Mouse (Mus musculus): ENCODE measurements around the gene Tulp4. TPM values are rescaled to one million over a fixed set of nuclear protein-coding genes. Genes with fewer than 3 reads are reported as not detected.

Tulp4 gene
- total RNA-seq, 1 experiment: 59.5 TPM

DNA sequence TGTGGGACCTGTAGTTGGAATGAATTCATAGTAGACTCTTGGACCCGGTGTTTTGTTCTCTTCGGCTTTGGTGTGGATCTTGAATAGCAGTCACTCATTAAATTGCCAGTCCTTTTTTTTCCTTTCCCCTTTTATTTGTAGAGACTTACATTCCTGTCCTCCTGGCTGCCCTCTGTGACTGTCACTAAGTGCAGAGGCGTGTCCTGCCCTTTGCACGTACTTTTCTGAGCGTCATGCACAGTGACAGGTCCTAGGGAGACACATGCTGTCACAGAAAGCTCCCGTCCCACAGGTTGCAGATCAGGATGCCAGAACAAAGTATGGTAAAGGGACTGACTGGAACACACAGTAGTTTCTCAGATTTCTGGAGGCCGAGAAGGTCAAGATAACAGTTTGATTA is 91.3 kb downstream of the Tulp4 start:
- in situ Hi-C loops (cut with MboI; ENCODE audit: low sequenced_read_pairs in 2 of 2, unreplicated experiment in 2 of 2): no loop called here
- no peak for DNase-seq (ENCODE audit: low read depth, low spot score)
- H3K27ac ChIP-seq (ENCODE audit: insufficient read depth, low read depth, low read length, poor library complexity, severe bottlenecking): no peak overlapping the region
- H3K4me3 ChIP-seq (ENCODE audit: insufficient read depth in 1 of 2, low read depth in 1 of 2, low read length in 2 of 2, poor library complexity in 1 of 2, severe bottlenecking in 1 of 2): no peak overlapping the region
- no peak overlapping the region for H3K9ac ChIP-seq (ENCODE audit: insufficient read depth, low read depth, low read length, poor library complexity, severe bottlenecking)
- TF ChIP-seq ZC3H11A (IDR thresholded peaks at IDR 0.05; ENCODE audit: borderline replicate concordance, low read depth, low read length) (no peak), MAFK (IDR thresholded peaks at IDR 0.05; ENCODE audit: insufficient read depth, low read depth, low read length) (no peak), HCFC1 (IDR thresholded peaks at IDR 0.05; ENCODE audit: borderline replicate concordance, insufficient read depth, low read length) (no peak), ZNF384 (IDR thresholded peaks at IDR 0.05; ENCODE audit: low read depth, low read length) (no peak), CHD2 (IDR thresholded peaks at IDR 0.05; ENCODE audit: low read depth, low read length) (no peak)
- H3K36me3 ChIP-seq (ENCODE audit: control insufficient read depth, insufficient read depth, low read length, poor library complexity, severe bottlenecking): no peaks in the 10 kb centered on the region; the same call in 1 of the 2 replicates
- H3K9me3 ChIP-seq (ENCODE audit: control insufficient read depth, insufficient read depth, low read depth, low read length): no peaks in the 10 kb centered on the region
- H3K4me1 ChIP-seq (ENCODE audit: control insufficient read depth in 2 of 2, insufficient read depth in 2 of 2, low read length in 2 of 2, poor library complexity in 1 of 2): peaks cover 0 to 2% of the 10 kb centered on the region in 2 experiments; a peak in 1 of 4 replicates

DNA sequence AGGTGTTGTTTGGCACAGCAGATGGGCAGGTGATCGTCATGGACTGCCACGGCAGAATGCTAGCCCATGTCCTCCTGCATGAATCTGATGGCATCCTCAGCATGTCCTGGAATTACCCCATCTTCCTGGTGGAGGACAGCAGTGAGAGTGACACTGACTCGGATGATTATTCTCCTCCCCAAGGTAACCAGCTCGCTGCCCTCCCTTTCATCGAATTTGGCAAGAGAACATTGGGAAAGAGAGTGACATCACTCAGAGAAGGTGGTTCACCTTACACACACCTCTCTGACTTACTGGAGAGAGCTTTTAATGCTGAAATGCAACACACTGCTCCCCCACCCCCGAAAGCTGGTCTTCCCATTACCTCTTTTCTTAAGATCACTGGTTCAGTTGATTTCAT is 92.4 kb downstream of the Tulp4 start:
- TF ChIP-seq MAFK (IDR thresholded peaks at IDR 0.05; ENCODE audit: insufficient read depth, low read depth, low read length): no peak
- no peak for TF ChIP-seq ZNF384 (IDR thresholded peaks at IDR 0.05; ENCODE audit: low read depth, low read length)
- TF ChIP-seq ZC3H11A (IDR thresholded peaks at IDR 0.05; ENCODE audit: borderline replicate concordance, low read depth, low read length): no peak
- TF ChIP-seq HCFC1 (IDR thresholded peaks at IDR 0.05; ENCODE audit: borderline replicate concordance, insufficient read depth, low read length): no peak
- TF ChIP-seq CHD2 (IDR thresholded peaks at IDR 0.05; ENCODE audit: low read depth, low read length): no peak
- no peak overlapping the region for H3K27ac ChIP-seq (ENCODE audit: insufficient read depth, low read depth, low read length, poor library complexity, severe bottlenecking)
- H3K4me3 ChIP-seq (ENCODE audit: insufficient read depth in 1 of 2, low read depth in 1 of 2, low read length in 2 of 2, poor library complexity in 1 of 2, severe bottlenecking in 1 of 2): no peak overlapping the region
- H3K4me1 ChIP-seq (ENCODE audit: control insufficient read depth in 2 of 2, insufficient read depth in 2 of 2, low read length in 2 of 2, poor library complexity in 1 of 2): peaks cover 4 to 8% of the 10 kb centered on the region in 2 experiments; a peak in 2 of 4 replicates
- no peaks in the 10 kb centered on the region; the same call in 1 of the 2 replicates for H3K36me3 ChIP-seq (ENCODE audit: control insufficient read depth, insufficient read depth, low read length, poor library complexity, severe bottlenecking)
- DNase-seq (ENCODE audit: low read depth, low spot score): no peak
- H3K9ac ChIP-seq (ENCODE audit: insufficient read depth, low read depth, low read length, poor library complexity, severe bottlenecking): no peak overlapping the region
- H3K9me3 ChIP-seq (ENCODE audit: control insufficient read depth, insufficient read depth, low read depth, low read length): no peaks in the 10 kb centered on the region
- in situ Hi-C loops (cut with MboI; ENCODE audit: low sequenced_read_pairs in 2 of 2, unreplicated experiment in 2 of 2): no loop called here

DNA sequence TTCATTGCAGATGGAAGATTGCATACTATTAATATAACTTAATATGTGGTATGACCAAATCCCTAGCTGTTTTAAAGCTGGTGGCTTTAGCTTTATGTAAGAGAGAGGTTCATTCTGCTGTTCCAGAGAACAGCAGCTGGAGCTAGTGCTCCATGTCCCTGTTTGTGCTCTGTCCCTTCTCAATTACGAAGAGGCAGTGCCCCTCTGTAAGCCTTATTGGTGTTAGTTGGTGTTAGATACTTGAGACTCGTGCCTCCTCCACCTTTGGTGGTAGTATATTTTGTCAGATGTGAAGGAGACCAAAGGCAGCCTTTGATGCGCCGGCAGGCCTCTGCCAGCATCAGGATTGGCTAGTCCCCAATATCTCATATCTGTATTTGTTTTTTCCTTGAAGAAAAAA is 92.9 kb downstream of the Tulp4 start:
- Histone ChIP-seq H3K4me3 (ENCODE audit: insufficient read depth in 1 of 2, low read depth in 1 of 2, low read length in 2 of 2, poor library complexity in 1 of 2, severe bottlenecking in 1 of 2) (no peak overlapping the region), H3K4me1 (ENCODE audit: control insufficient read depth in 2 of 2, insufficient read depth in 2 of 2, low read length in 2 of 2, poor library complexity in 1 of 2) (peaks cover 4 to 8% of the 10 kb centered on the region in 2 experiments; a peak in 2 of 4 replicates), H3K9me3 (ENCODE audit: control insufficient read depth, insufficient read depth, low read depth, low read length) (no peaks in the 10 kb centered on the region), H3K27ac (ENCODE audit: insufficient read depth, low read depth, low read length, poor library complexity, severe bottlenecking) (no peak overlapping the region), H3K9ac (ENCODE audit: insufficient read depth, low read depth, low read length, poor library complexity, severe bottlenecking) (no peak overlapping the region), H3K36me3 (ENCODE audit: control insufficient read depth, insufficient read depth, low read length, poor library complexity, severe bottlenecking) (no peaks in the 10 kb centered on the region; the same call in 1 of the 2 replicates)
- no peak for TF ChIP-seq CHD2 (IDR thresholded peaks at IDR 0.05; ENCODE audit: low read depth, low read length)
- no peak for TF ChIP-seq HCFC1 (IDR thresholded peaks at IDR 0.05; ENCODE audit: borderline replicate concordance, insufficient read depth, low read length)
- TF ChIP-seq ZC3H11A (IDR thresholded peaks at IDR 0.05; ENCODE audit: borderline replicate concordance, low read depth, low read length): no peak
- no peak for TF ChIP-seq ZNF384 (IDR thresholded peaks at IDR 0.05; ENCODE audit: low read depth, low read length)
- no peak for TF ChIP-seq MAFK (IDR thresholded peaks at IDR 0.05; ENCODE audit: insufficient read depth, low read depth, low read length)
- DNase-seq (ENCODE audit: low read depth, low spot score): no peak
- in situ Hi-C loops (cut with MboI; ENCODE audit: low sequenced_read_pairs in 2 of 2, unreplicated experiment in 2 of 2): no loop called here

GRCm38 (mm10) chr17:6201522-6202250 is 95.4 kb downstream of the Tulp4 start:
- in situ Hi-C loops (cut with MboI; ENCODE audit: low sequenced_read_pairs in 2 of 2, unreplicated experiment in 2 of 2): no loop called here
- TF ChIP-seq MAFK (IDR thresholded peaks at IDR 0.05; ENCODE audit: insufficient read depth, low read depth, low read length): no peak
- TF ChIP-seq HCFC1 (IDR thresholded peaks at IDR 0.05; ENCODE audit: borderline replicate concordance, insufficient read depth, low read length): no peak
- TF ChIP-seq ZNF384 (IDR thresholded peaks at IDR 0.05; ENCODE audit: low read depth, low read length): no peak
- no peak for TF ChIP-seq CHD2 (IDR thresholded peaks at IDR 0.05; ENCODE audit: low read depth, low read length)
- no peak for TF ChIP-seq ZC3H11A (IDR thresholded peaks at IDR 0.05; ENCODE audit: borderline replicate concordance, low read depth, low read length)
- no peak for DNase-seq (ENCODE audit: low read depth, low spot score)
- Histone ChIP-seq H3K9ac (ENCODE audit: insufficient read depth, low read depth, low read length, poor library complexity, severe bottlenecking) (no peak overlapping the region), H3K4me1 (ENCODE audit: control insufficient read depth in 2 of 2, insufficient read depth in 2 of 2, low read length in 2 of 2, poor library complexity in 1 of 2) (peaks cover 4 to 8% of the 10 kb centered on the region in 2 experiments; a peak in 2 of 4 replicates), H3K4me3 (ENCODE audit: insufficient read depth in 1 of 2, low read depth in 1 of 2, low read length in 2 of 2, poor library complexity in 1 of 2, severe bottlenecking in 1 of 2) (no peak overlapping the region), H3K36me3 (ENCODE audit: control insufficient read depth, insufficient read depth, low read length, poor library complexity, severe bottlenecking) (peaks cover 3% of the 10 kb centered on the region; the same call in 1 of the 2 replicates), H3K9me3 (ENCODE audit: control insufficient read depth, insufficient read depth, low read depth, low read length) (no peaks in the 10 kb centered on the region), H3K27ac (ENCODE audit: insufficient read depth, low read depth, low read length, poor library complexity, severe bottlenecking) (no peak overlapping the region)

Measured in ES-E14 (cell line).